Mouse (Mus musculus): ENCODE data around the gene Kifc5b. TPM values are rescaled to one million over a fixed set of nuclear protein-coding genes. Genes with fewer than 3 reads are reported as not detected.

Kifc5b gene
- polyA plus RNA-seq, 2 experiments = 2.7 to 13.8 TPM

DNA sequence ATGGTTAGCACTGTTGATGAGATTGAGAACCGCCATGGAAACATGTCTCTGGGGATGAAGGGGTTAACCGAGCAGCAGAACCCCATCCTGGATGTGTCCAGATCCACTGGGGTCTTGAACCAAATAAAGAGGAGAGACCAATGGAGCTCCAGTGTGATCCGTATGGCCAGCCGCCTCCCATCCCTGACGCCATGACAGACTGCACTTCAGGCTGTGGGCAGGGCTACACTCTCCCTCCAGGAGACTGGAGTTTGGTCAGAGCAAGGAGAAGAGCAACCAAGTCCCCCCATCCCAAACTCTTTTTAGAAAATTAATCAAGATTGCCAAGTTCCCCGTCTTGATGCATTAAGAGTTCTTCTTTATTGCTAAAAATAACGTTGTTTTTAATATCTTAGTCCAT, 39.0 kb upstream of the Kifc5b start:
- no peak overlapping the region for H3K9ac ChIP-seq (replicated peaks)
- no peak overlapping the region for H3K4me3 ChIP-seq (ENCODE audit: insufficient read depth in 1 of 2, low read depth in 2 of 2, low read length in 2 of 2)
- ATAC-seq (ENCODE audit: insufficient read depth) (no peak), DNase-seq (ENCODE audit: low read depth in 3 of 3, low spot score in 3 of 3) (no peak)
- TF ChIP-seq CTCF (IDR thresholded peaks at IDR 0.05; ENCODE audit: low read depth) (no peak), EP300 (IDR thresholded peaks at IDR 0.05; ENCODE audit: low read depth) (no peak)
- H3K4me1 ChIP-seq (replicated peaks; ENCODE audit: control insufficient read depth in 2 of 2, insufficient read depth in 2 of 2, low read length in 1 of 2) = no peaks in the 10 kb centered on the region
- no peaks in the 10 kb centered on the region for H3K36me3 ChIP-seq (replicated peaks; ENCODE audit: control insufficient read depth, insufficient read depth, low read depth)
- 80% methylated on average over 7 of the region's 7 CpGs for WGBS (ENCODE audit: insufficient replicate concordance)
- no peak overlapping the region for H3K4me2 ChIP-seq (ENCODE audit: low read depth)
- H3K27me3 ChIP-seq (ENCODE audit: control insufficient read depth, insufficient read depth, low read length) = no peaks in the 10 kb centered on the region
- no peak overlapping the region for H3K27ac ChIP-seq
- H3K9me3 ChIP-seq (ENCODE audit: control insufficient read depth, low read length) = no peaks in the 10 kb centered on the region; the same call in 1 of the 2 replicates

DNA sequence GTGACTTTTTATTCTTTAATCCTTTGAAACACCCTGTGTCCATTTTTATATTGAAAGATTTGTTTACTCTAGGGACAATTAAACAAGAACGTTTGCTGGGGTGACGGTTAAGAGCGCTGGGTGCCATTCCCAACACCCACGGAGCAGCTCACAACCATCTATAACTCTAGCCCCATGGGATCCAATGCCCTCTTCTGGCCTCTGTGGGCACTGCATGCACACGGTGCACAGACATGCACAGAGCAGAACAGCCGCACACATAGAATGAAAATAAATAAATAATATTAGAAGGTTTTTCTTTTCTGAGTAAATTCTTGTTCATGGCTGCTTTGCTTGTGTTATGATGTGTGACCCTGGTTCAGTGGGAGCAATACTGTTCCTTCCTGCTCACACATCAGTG, 37.7 kb upstream of the Kifc5b start:
- no peak for ATAC-seq (ENCODE audit: insufficient read depth)
- TF ChIP-seq CTCF (IDR thresholded peaks at IDR 0.05; ENCODE audit: low read depth) (peak; percentile 54), EP300 (IDR thresholded peaks at IDR 0.05; ENCODE audit: low read depth) (no peak)

GRCm38 (mm10) chr17:26882706-26883105, 34.2 kb upstream of the Kifc5b start:
- peaks cover 9 to 19% of the 10 kb centered on the region in 2 experiments; a peak in 3 of 4 replicates for H3K4me1 ChIP-seq (replicated peaks; ENCODE audit: control insufficient read depth in 2 of 2, insufficient read depth in 2 of 2, low read length in 1 of 2)
- no peaks in the 10 kb centered on the region for H3K27me3 ChIP-seq (ENCODE audit: control insufficient read depth, insufficient read depth, low read length)
- H3K4me2 ChIP-seq (ENCODE audit: low read depth) = no peak overlapping the region
- H3K36me3 ChIP-seq (replicated peaks; ENCODE audit: control insufficient read depth, insufficient read depth, low read depth) = no peaks in the 10 kb centered on the region
- no peak overlapping the region for H3K4me3 ChIP-seq (ENCODE audit: insufficient read depth in 1 of 2, low read depth in 2 of 2, low read length in 2 of 2)
- 65% methylated on average over 1 of the region's 1 CpGs for WGBS (ENCODE audit: insufficient replicate concordance)
- no peak overlapping the region for H3K27ac ChIP-seq
- TF ChIP-seq EP300 (IDR thresholded peaks at IDR 0.05; ENCODE audit: low read depth) (no peak), CTCF (IDR thresholded peaks at IDR 0.05; ENCODE audit: low read depth) (no peak)
- H3K9ac ChIP-seq (replicated peaks) = no peak overlapping the region
- no peaks in the 10 kb centered on the region; the same call in 1 of the 2 replicates for H3K9me3 ChIP-seq (ENCODE audit: control insufficient read depth, low read length)
- no peak for ATAC-seq (ENCODE audit: insufficient read depth)
- no peak for DNase-seq (ENCODE audit: low read depth in 3 of 3, low spot score in 3 of 3)

More for the DNA sequence above, 37.7 kb upstream of the Kifc5b start:
- Histone ChIP-seq H3K9ac (replicated peaks) (no peak overlapping the region), H3K27ac (no peak overlapping the region), H3K4me3 (ENCODE audit: insufficient read depth in 1 of 2, low read depth in 2 of 2, low read length in 2 of 2) (no peak overlapping the region), H3K4me2 (ENCODE audit: low read depth) (no peak overlapping the region), H3K4me1 (replicated peaks; ENCODE audit: control insufficient read depth in 2 of 2, insufficient read depth in 2 of 2, low read length in 1 of 2) (peaks cover 0 to 6% of the 10 kb centered on the region in 2 experiments; a peak in 2 of 4 replicates), H3K9me3 (ENCODE audit: control insufficient read depth, low read length) (no peaks in the 10 kb centered on the region; the same call in 1 of the 2 replicates), H3K36me3 (replicated peaks; ENCODE audit: control insufficient read depth, insufficient read depth, low read depth) (no peaks in the 10 kb centered on the region), H3K27me3 (ENCODE audit: control insufficient read depth, insufficient read depth, low read length) (no peaks in the 10 kb centered on the region)
- DNase-seq (ENCODE audit: low read depth in 3 of 3, low spot score in 3 of 3) = no peak
- WGBS (ENCODE audit: insufficient replicate concordance) = 82% methylated on average over 6 of the region's 6 CpGs

DNA sequence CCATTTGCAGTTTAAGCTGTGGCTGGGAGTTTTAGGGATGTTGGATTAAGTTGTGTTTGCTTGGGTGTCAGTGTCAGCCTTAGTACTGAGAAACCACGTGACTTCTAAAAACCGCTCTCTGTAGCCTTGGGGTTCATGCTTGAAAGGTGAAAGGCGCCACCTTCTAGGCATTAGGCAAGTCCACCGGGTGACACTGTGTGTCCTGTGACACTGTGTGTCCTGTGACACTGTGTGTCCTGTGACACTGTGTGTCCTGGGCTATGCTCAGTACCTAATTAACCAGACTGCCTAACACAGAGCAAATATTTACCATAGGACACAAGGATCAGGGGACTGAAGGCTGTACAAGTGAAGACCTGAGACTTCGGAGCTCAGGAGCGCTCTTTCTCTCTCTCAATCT, 33.3 kb upstream of the Kifc5b start:
- H3K4me2 ChIP-seq (ENCODE audit: low read depth) = no peak overlapping the region
- TF ChIP-seq CTCF (IDR thresholded peaks at IDR 0.05; ENCODE audit: low read depth) (no peak), EP300 (IDR thresholded peaks at IDR 0.05; ENCODE audit: low read depth) (no peak)
- no peaks in the 10 kb centered on the region for H3K36me3 ChIP-seq (replicated peaks; ENCODE audit: control insufficient read depth, insufficient read depth, low read depth)
- no peak for ATAC-seq (ENCODE audit: insufficient read depth)
- DNase-seq (ENCODE audit: low read depth in 3 of 3, low spot score in 3 of 3) = no peak
- no peak overlapping the region for H3K4me3 ChIP-seq (ENCODE audit: insufficient read depth in 1 of 2, low read depth in 2 of 2, low read length in 2 of 2)
- H3K27ac ChIP-seq = no peak overlapping the region
- H3K9ac ChIP-seq (replicated peaks) = no peak overlapping the region
- 71% methylated on average over 6 of the region's 6 CpGs for WGBS (ENCODE audit: insufficient replicate concordance)
- no peaks in the 10 kb centered on the region; the same call in 1 of the 2 replicates for H3K9me3 ChIP-seq (ENCODE audit: control insufficient read depth, low read length)
- H3K4me1 ChIP-seq (replicated peaks; ENCODE audit: control insufficient read depth in 2 of 2, insufficient read depth in 2 of 2, low read length in 1 of 2) = peaks cover 9 to 19% of the 10 kb centered on the region in 2 experiments; a peak in 3 of 4 replicates
- H3K27me3 ChIP-seq (ENCODE audit: control insufficient read depth, insufficient read depth, low read length) = no peaks in the 10 kb centered on the region

DNA sequence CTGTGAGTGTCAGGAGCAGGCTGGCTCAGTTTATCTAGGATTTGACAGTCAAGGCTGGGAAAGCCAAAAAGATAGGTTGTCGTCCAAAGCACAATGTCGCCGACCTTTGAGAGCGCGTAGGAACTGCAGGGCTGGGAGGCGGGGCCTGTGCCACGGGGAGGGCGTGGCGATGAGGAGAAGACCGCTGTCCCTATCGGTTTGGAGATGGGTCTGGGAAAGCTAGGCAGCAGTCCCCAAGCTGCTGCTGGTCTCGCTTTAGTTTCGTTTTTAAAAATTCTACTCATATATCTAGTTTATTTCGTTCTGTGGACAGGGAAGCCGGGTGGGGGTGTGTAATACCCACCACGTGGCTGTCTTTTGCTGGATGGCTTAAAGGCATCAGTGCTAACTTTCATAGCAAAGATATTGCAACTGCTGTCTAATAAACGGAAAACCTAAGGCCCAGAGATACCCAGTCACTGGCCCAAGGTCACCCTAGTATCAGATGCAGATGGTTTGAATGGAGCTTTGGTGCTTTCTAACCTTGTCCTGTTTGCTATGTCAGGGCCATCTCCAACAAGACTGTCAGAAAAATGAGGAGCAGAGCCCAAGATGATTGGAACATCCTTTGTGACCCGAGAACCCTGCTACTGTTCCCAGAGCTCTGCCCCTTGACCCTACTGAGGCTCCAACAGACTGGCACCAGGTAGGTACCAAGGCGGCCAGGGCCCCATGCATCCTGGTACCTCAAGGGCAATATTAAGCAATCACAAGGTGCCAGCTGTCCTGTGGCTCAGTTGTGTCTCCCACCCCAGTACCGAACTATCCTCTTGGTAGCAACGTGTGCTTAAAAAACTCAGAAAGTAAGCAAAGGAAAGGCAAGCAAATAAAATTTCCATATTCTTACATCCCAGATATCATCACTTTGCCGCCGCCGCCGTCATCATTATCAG, 31.6 kb upstream of the Kifc5b start:
- peak overlapping the region; percentile 64 to 66 for H3K4me3 ChIP-seq (ENCODE audit: insufficient read depth in 1 of 2, low read depth in 2 of 2, low read length in 2 of 2)
- H3K4me2 ChIP-seq (ENCODE audit: low read depth) = peak overlapping the region; percentile 92
- H3K27me3 ChIP-seq (ENCODE audit: control insufficient read depth, insufficient read depth, low read length) = no peaks in the 10 kb centered on the region
- H3K9me3 ChIP-seq (ENCODE audit: control insufficient read depth, low read length) = no peaks in the 10 kb centered on the region
- H3K27ac ChIP-seq = peak overlapping the region; percentile 42
- no peaks in the 10 kb centered on the region for H3K36me3 ChIP-seq (replicated peaks; ENCODE audit: control insufficient read depth, insufficient read depth, low read depth)
- H3K4me1 ChIP-seq (replicated peaks; ENCODE audit: control insufficient read depth in 2 of 2, insufficient read depth in 2 of 2, low read length in 1 of 2) = peaks cover 9 to 19% of the 10 kb centered on the region in 2 experiments; a peak in 3 of 4 replicates
- DNase-seq (ENCODE audit: low read depth in 3 of 3, low spot score in 3 of 3) = peak; percentile 82 to 84 (median 83)
- TF ChIP-seq CTCF (IDR thresholded peaks at IDR 0.05; ENCODE audit: low read depth) (peak; percentile 85), EP300 (IDR thresholded peaks at IDR 0.05; ENCODE audit: low read depth) (no peak)
- peak overlapping the region; percentile 57 for H3K9ac ChIP-seq (replicated peaks)
- WGBS (ENCODE audit: insufficient replicate concordance) = 9% methylated on average over 25 of the region's 25 CpGs
- peak; percentile 85 for ATAC-seq (ENCODE audit: insufficient read depth)

All from liver, embryonic 14.5 days (tissue).